Mouse (Mus musculus): Measurements from ENCODE around the gene Ugp2. TPM values are rescaled to one million over a fixed set of nuclear protein-coding genes. Genes with fewer than 3 reads are reported as not detected.

Ugp2 gene
- 100 to 1,000 TPM in 1 of 2 experiments, 10 to 100 TPM in 1; 99.2 to 169 TPM for total RNA-seq (2021)
- long read RNA-seq, experiment 1, transcript Ugp2-201 (10 exons, 2,044 nt): minor isoform, 32 of 256 reads
- long read RNA-seq, experiment 1, transcript Ugp2-202 (10 exons, 2,683 nt): major isoform, 218 of 256 reads
- long read RNA-seq, experiment 1, partial matches to known transcripts: 2 of 256 reads
- long read RNA-seq, experiment 1, other reads (novel, unspliced or antisense): 4 of 256 reads
- long read RNA-seq, experiment 2, transcript Ugp2-201 (10 exons, 2,044 nt): minor isoform, 109 of 296 reads
- long read RNA-seq, experiment 2, transcript Ugp2-202 (10 exons, 2,683 nt): major isoform, 174 of 296 reads
- long read RNA-seq, experiment 2, partial matches to known transcripts: 11 of 296 reads
- long read RNA-seq, experiment 2, other reads (novel, unspliced or antisense): 2 of 296 reads

DNA sequence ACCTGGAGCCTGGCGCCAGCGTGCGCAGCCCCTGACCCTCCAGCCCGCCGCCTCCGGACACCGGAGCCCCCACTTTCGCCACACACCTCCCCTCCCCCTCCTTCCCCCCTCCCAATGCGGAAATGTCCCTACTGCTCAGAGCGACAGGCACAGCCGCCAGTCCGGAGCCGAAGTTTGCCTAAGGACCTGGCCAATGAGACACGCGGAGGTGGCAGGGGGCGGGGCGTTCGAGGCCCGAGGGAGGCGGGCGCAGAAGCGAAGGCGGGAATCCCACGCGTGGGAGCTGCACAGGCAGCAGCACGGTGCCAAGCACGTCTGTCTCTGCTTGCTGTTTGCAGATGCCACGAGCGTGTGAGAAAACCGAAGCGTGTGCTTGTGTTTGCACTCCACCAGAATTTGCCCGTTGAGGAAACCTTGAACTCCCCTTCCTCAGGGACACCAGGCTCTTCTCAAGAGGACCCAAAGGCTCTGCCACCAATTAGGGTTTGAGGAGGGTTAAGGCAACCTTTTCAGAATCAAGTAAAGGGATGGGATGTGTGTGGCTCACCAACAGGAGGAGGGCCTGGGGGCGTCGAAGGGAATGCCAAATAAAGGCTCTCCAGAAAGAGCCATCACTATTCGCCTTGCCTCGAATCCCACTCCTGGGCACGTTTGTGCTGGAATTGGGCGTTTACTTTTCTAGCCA, at the start of gene Ugp2:
Gene Ugp2 (minus strand): TSS at position 80 of the 685 bp plus-strand sequence.
- DNase-seq (ENCODE audit: low spot score in 2 of 2): peak; percentile 97 to 98

DNA sequence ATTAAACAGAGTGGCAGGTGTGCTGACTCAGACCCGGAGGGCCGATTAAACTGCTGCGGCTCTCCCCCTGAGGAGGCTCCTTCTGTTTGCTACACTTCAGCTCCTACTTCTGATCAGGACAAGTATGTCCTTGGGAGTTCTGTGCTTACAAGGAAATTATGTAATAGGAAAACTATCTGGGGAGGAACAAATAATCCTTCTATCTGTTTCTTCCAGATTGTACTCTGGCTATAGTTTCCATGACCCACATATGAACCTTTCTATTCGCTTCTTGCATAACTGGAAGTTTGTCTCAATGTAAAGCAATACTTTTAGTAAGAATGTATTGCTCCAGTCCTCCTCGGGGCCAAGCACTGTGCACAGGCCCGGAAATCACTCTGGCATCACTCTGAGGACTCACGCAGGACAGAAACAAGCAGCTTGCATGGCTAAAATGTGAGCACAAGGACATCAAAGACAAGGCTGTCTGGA, 43.9 kb upstream of the Ugp2 start:
- DNase-seq (ENCODE audit: low spot score in 2 of 2): no peak

DNA sequence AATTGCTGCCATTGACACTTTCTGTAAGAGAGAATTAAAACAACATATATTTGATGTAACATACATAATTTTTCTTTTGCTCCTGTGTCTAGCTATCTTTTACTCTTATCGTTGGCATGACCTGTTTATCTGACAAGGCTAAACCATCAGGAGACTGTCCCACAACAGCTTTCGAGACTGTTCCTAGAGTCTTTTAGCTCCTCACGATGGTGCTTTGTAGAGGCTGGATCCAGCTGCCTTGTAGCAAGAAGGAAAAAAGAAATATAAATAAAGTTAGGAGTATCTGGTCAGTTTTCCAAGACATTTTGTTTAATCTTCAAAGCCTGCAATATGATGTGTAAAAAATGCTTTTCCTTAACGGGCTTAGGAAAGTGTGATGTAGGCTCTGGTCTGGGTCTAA, 35.7 kb upstream of the Ugp2 start:
- no peak for DNase-seq (ENCODE audit: low spot score in 2 of 2)

DNA sequence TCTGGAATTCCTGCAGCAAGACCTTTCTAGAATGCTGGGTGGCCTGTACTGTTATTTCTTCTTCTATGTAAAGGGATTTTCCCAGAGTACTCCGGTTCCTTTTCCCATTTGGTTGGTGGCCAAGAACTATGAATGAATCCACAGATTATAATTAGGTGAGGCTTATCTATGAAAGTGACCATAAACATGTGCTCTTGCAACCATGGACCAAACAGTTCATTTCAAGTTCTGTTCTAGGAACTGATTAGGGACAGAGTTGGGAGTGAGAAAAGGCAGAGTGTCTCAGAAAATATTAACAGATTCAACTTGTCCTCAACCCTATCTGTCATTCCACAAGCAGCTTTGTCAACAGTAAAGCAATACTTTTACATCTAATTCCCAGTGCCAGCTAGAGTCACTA, 35.1 kb upstream of the Ugp2 start:
- no peak for DNase-seq (ENCODE audit: low spot score in 2 of 2)

DNA sequence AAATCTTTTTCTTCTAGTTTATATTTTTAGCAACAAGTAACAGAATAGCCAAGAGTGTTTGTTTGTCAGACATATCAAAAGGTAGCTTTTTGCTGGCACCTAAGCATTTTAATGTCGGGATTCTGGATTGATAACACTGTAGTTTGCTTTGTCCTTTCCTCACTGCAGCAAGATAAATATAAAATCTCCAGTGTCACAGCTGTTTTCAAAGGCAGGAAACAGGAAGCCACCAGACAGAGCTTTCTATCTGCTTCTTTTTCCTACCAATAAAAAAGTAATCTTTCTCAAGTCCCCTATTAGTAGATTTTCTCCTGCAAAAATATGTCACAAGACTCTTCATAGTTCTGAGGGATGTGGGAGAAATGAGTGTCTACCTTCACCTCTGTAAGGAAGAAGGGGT, 32.9 kb upstream of the Ugp2 start:
- no peak for DNase-seq (ENCODE audit: low spot score in 2 of 2)

DNA sequence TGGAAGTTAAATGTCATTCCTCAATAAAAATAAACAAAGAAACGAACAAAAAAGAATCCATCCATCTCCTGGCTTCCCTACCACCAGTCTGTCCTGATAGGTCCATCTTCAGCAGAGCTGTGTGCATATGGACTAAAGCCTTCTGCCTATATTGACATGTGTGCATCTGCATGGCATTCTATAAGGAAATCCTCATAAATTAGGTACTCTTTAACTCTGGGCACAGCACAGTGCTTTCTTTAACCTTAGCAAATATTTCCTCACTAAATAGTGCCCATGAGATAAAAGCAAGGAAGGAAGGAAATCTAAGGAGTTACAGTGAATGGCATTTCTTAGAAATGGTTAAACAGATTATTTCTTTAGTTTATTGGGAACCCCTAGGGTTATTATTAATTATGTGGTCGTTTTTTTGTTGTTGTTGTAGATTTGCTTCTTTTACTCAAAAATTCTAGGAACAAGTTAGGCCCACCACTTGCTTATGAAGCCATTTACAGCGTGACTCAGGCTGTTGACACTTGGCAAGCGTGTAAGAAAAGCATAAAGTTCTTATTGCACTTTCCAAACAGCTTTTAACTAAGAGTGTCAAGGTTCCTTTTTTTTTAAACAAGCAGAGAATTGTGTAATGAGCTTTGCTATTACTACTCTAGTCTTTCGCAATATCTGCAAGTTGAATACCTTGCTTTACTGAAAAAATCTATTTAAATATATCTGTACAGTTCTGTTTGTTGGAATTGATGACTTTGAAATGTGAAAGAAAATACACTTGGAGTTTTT, 31.7 kb upstream of the Ugp2 start:
- DNase-seq (ENCODE audit: low spot score in 2 of 2): no peak

GRCm38 (mm10) chr11:21401248-21401647, 30.2 kb upstream of the Ugp2 start:
- DNase-seq (ENCODE audit: low spot score in 2 of 2): no peak

DNA sequence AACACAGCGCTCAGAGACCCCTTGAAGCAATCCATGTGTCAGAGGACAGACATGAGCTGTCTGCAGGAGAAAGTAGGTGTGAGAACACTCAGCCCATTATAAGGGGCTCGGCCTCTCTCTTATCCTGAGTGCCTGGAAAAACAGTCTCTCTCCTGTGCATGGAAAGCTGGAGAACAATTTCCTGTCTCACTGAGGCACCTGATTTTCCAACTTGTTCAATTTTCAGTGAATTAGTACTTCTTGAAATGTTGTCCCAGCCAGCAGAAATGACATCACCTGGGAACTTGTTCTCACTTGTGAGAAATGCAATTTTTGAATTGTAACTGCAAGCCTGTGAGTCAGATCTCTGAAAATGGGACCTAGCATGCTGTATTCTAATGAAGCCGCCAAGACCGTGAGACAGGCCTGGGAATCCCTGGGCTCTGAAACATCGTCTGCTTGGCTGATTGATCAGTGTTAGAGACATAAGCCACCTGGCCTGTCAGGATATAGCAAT, 28.2 kb upstream of the Ugp2 start:
- DNase-seq (ENCODE audit: low spot score in 2 of 2): no peak

DNA sequence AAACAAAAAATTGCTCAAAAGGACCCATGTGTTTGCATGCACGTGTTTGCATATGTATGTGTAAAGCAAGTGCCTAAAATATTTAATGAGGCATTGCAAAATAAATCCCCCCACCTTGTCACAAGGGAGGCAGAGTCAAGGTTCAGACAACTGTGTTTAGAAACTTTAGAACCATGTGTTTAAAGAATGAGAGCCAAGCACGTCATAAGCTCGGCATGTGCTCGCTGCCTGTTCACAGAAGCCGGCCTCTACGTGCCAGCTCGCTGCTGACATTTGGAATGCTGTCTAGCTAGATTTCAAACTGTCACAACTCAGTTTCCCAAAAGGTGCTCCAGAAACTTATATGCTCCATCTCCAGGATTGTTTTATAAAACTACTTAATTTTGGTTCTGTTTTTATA, 27.5 kb upstream of the Ugp2 start:
- DNase-seq (ENCODE audit: low spot score in 2 of 2): no peak

DNA sequence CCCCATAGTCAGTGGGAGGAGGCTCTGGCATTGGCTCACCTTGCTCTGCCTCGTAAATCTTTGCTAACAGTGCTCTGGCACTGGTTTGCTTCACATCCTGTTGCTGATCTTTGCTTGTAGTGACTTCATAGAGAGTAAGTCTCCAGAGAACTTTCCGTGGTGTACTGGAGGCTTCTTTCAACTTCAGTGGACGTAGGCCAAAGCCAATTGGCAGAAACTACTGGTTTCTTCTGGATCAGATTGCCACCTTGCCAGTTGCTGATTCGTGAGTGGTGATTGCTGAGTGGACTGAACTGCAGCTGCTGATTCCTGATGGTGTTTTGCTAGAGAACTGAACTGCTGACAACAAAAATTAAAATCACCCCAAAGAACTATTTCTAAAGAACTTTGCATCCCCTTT, 15.8 kb upstream of the Ugp2 start:
- DNase-seq (ENCODE audit: low spot score in 2 of 2): no peak

- DNase-seq (ENCODE audit: low spot score in 2 of 2): no peak
Measured at GRCm38 (mm10) chr11:21374096-21374495, 3.1 kb upstream of the Ugp2 start.

- peak; percentile 69 to 70 for DNase-seq (ENCODE audit: low spot score in 2 of 2)
Measured at GRCm38 (mm10) chr11:21370399-21371121, 441 bp downstream of the Ugp2 start.

GRCm38 (mm10) chr11:21369248-21370016, 1.6 kb downstream of the Ugp2 start:
- DNase-seq (ENCODE audit: low spot score in 2 of 2): peak in 1 of 2 experiments; percentile 11

GRCm38 (mm10) chr11:21368466-21368865, 2.5 kb downstream of the Ugp2 start:
- DNase-seq (ENCODE audit: low spot score in 2 of 2): no peak

GRCm38 (mm10) chr11:21363144-21363940, 7.7 kb downstream of the Ugp2 start:
- DNase-seq (ENCODE audit: low spot score in 2 of 2): no peak

DNA sequence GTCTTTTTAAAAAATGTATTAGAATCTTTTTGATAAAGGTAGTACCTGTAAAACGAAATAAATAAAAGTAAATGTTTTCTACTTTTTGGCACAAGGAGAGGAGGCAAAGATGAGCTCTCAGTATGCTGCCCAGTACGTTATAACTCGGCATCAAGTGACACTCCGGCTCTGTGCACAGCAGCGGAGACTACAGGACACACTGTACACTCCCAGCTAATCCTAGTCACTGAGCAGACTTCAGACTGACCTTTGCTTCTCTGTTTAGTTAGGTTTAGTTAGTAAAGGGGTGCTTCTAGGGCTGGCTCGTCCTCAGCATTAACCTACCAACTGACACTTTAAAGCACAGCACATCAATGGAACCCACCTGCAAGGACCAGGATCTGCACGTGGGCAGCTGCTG, 19.7 kb downstream of the Ugp2 start:
- DNase-seq (ENCODE audit: low spot score in 2 of 2): no peak

- DNase-seq (ENCODE audit: low spot score in 2 of 2): no peak
Measured at GRCm38 (mm10) chr11:21348890-21349289, 22.1 kb downstream of the Ugp2 start.

DNA sequence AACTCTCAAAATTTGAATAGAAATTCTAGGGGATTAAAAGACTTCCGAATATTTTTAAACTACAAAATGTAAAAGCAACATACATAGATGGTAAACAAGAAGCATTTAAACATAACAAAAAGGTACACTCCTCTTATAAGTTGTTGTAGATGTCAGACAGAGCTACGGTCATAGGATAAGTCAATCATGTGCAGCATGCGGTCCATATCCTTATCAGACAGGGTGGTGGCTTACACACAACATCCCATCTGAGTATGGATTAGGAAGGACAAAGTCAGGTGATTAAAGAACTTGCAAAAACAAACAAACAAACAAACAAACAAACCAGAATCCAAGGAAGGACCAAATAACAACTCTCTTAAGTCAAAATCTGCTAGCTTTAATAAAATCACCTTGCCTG, 25.0 kb downstream of the Ugp2 start:
- no peak for DNase-seq (ENCODE audit: low spot score in 2 of 2)

GRCm38 (mm10) chr11:21343490-21343889, 27.5 kb downstream of the Ugp2 start:
- no peak for DNase-seq (ENCODE audit: low spot score in 2 of 2)
